Mouse (Mus musculus) liver, postnatal 0 days (tissue): ENCODE results near the gene Lipa. TPM values are rescaled to one million over a fixed set of nuclear protein-coding genes. Genes with fewer than 3 reads are reported as not detected.

Experiments
- ATAC-seq: fragments of 200-750 bp; cut with Nextera tagmentation; 2 replicates; pipeline ENCODE4 v1.8.0; 2017; ENCODE audit warnings: mild to moderate bottlenecking, moderate library complexity
- DNase-seq: peaks from one replicate; pipeline ENCODE4 v3.0.0-alpha.2; 2016
- H3K27ac ChIP-seq: fragments of 300-500 bp; sonication (generic); 2 replicates; pipeline ENCODE4 v1.5.1; 2014; ENCODE audit warnings: antibody characterized with exemption, moderate library complexity, mild to moderate bottlenecking, low read depth
- H3K27me3 ChIP-seq: fragments of 300-500 bp; sonication (generic); 2 replicates; pipeline ENCODE4 v1.6.1; 2014; ENCODE audit warnings: low read length, control low read depth, mixed read lengths; ENCODE audit not compliant: insufficient read depth
- H3K36me3 ChIP-seq: fragments of 300-500 bp; sonication (generic); replicated peaks from 2 replicates; pipeline ENCODE4 v1.6.1; 2014; ENCODE audit warnings: mild to moderate bottlenecking, control low read depth, low read length, moderate library complexity, mixed read lengths; ENCODE audit not compliant: insufficient read depth
- H3K4me1 ChIP-seq: fragments of 300-500 bp; sonication (generic); 2 replicates; pipeline ENCODE4 v1.6.1; 2014; ENCODE audit warnings: antibody characterized with exemption, mild to moderate bottlenecking, control low read depth; ENCODE audit not compliant: insufficient read depth
- H3K4me2 ChIP-seq: fragments of 300-500 bp; sonication (generic); 2 replicates; pipeline ENCODE4 v1.6.1; 2014; ENCODE audit warnings: low read depth, mild to moderate bottlenecking, low read length, moderate library complexity, mixed read lengths
- H3K4me3 ChIP-seq: fragments of 300-500 bp; sonication (generic); 2 replicates; pipeline ENCODE4 v1.5.1; 2014; ENCODE audit warnings: low read depth, low read length
- H3K9ac ChIP-seq: fragments of 300-500 bp; sonication (generic); replicated peaks from 2 replicates; pipeline ENCODE4 v1.6.1; 2014; ENCODE audit warnings: mild to moderate bottlenecking, moderate library complexity
- H3K9me3 ChIP-seq: fragments of 300-500 bp; sonication (generic); 2 replicates; pipeline ENCODE4 v1.6.1; 2016; ENCODE audit warnings: mild to moderate bottlenecking, control low read depth, low read length, mixed read lengths
- CTCF ChIP-seq: sonication (generic); IDR thresholded peaks from 2 replicates; pipeline ENCODE4 v1.5.1; 2016; ENCODE audit warnings: antibody characterized with exemption, low read depth
- EP300 ChIP-seq: IDR thresholded peaks from 2 replicates; pipeline ENCODE4 v1.6.1; 2016; ENCODE audit warnings: antibody characterized with exemption, low read depth, mild to moderate bottlenecking
- WGBS: fragments of 180-500 bp; shearing (Covaris S2); extraction: QIAGEN DNeasy Blood & Tissue Kit; methylation state at CpG from one replicate; pipeline ENCODE4 v1.1.7; 2014; ENCODE audit not compliant: insufficient replicate concordance; 5-methylcytosine and 5-hydroxymethylcytosine counted together
- polyA plus RNA-seq: library from polyadenylated mRNA; unstranded; fragments of >200 nt; fragmentation: Nextera tagmentation; extraction: Ambion mirVana; gene quantifications from 2 replicates; pipeline ENCODE4 v1.2.1, GENCODE M21; 2015

Gene Lipa
- polyA plus RNA-seq, 1 experiment from 2014 or later = 139 TPM

DNA sequence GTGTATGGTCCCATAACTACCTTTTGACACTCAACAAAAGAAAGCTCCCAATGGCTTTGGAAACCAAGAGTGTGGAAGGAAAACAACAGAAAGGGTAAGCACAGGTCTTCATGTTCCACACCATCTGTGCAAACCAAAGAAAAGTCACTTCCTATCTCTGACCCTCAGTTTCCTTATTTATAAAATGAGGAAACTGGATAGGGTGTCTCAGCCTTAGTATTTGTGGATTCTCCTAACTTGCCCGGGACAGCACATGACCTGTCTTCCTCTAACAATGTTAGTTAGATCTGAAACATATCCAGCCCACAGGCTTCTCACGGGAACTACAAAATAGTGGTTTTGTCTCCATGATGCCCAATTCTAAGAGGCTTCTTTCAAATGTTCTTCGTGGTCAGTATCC, 62.8 kb downstream of the Lipa start:
- WGBS = 35% methylated on average over 3 of the region's 3 CpGs
- no peak overlapping the region for H3K4me2 ChIP-seq
- ATAC-seq (no peak), DNase-seq (no peak)
- TF ChIP-seq EP300 (no peak), CTCF (no peak)
- no peak overlapping the region for H3K4me3 ChIP-seq
- H3K27me3 ChIP-seq = no peaks in the 10 kb centered on the region
- no peak overlapping the region for H3K27ac ChIP-seq
- no peaks in the 10 kb centered on the region for H3K36me3 ChIP-seq
- H3K4me1 ChIP-seq = no peaks in the 10 kb centered on the region
- no peaks in the 10 kb centered on the region for H3K9me3 ChIP-seq
- H3K9ac ChIP-seq = no peak overlapping the region

DNA sequence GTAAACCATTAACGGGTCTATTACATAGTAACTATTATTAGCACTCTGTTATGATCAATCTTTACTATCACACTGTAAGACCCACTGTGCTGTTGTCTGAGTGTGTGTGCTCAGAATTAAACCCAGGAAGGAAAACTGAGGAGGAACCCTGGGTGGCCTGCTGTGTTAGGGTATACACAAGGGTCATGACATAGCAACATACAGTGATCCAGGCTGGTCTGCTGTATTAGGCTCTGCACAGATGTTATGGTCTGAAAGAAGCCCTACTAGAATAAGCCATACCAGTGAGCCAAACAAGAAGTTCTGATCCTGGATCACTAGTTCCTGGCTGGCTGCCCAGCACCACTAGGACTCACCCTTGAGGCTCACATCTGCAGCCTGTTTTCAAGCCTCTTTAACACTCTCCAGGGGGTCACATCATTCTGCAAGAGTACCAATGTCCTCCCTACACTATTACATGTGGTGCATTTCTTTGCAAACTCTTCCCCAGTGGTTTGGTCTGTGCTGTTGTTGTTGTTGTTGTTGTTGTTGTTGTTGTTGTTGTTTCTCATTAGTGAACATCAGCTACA, 65.7 kb downstream of the Lipa start:
- no peaks in the 10 kb centered on the region for H3K27me3 ChIP-seq
- no peak overlapping the region for H3K9ac ChIP-seq
- no peak for TF ChIP-seq CTCF
- TF ChIP-seq EP300 = no peak
- ATAC-seq = no peak
- no peaks in the 10 kb centered on the region for H3K9me3 ChIP-seq
- H3K4me1 ChIP-seq = no peaks in the 10 kb centered on the region
- DNase-seq = no peak
- no peak overlapping the region for H3K4me2 ChIP-seq
- no peak overlapping the region for H3K4me3 ChIP-seq
- no peaks in the 10 kb centered on the region for H3K36me3 ChIP-seq
- no peak overlapping the region for H3K27ac ChIP-seq
- WGBS = 89% methylated on average over 1 of the region's 1 CpGs

DNA sequence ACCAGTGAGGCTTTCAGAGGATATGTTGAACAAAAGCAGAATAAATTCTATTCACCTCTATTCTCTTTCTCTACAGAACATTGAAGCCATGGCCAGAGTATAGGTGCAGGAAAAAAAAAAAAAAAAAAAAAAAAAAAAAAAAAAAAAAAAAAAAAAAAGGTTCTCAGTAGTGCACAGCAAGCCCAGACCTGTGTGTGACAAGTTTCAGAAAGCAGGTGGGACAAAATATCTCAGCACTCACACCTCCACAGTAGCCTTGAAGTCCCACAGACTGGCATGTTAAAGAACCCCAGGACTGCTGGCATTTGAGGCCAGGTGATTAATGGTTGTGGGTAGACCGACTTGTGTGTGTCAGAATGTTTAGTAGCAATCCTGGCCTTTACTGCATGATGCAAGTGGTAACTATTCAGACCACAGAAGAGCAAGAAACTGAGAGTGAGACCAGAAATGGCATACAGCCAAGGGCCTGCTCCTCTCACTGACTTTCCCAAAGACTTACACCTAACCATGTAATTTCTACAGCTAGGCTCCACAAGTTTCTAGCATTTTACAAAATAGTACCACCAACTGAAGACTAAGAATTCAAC, 76.4 kb downstream of the Lipa start:
- DNase-seq (no peak), ATAC-seq (no peak)
- Histone ChIP-seq H3K27me3 (no peaks in the 10 kb centered on the region), H3K4me3 (no peak overlapping the region), H3K9ac (no peak overlapping the region), H3K27ac (no peak overlapping the region), H3K9me3 (no peaks in the 10 kb centered on the region), H3K36me3 (no peaks in the 10 kb centered on the region), H3K4me2 (no peak overlapping the region), H3K4me1 (no peaks in the 10 kb centered on the region; the same call in 1 of the 2 replicates)
- TF ChIP-seq EP300 (no peak), CTCF (no peak)
- 53% methylated on average over 1 of the region's 1 CpGs for WGBS

DNA sequence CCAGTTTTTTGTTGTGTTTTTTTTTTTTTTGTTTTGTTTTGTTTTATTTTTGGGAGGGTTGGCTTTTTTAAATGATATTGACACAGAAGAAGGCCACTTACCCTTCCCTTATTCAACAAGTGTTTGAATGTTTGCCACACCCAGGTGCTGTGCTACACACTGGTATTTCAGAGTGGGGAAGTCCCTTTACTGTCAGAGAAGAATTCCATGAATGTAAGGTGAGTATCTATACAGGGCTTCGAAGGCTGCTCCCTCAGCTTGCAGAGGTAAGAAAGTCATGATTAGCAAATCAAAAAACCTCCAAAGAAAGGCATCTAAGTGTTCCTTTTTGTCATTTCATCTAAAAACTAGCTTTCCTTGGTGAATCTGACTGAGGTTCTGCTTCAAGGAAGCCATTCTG, 78.4 kb downstream of the Lipa start:
- Histone ChIP-seq H3K4me2 (no peak overlapping the region), H3K27me3 (no peaks in the 10 kb centered on the region), H3K9ac (no peak overlapping the region), H3K9me3 (no peaks in the 10 kb centered on the region), H3K36me3 (no peaks in the 10 kb centered on the region), H3K4me3 (no peak overlapping the region), H3K4me1 (no peaks in the 10 kb centered on the region; the same call in 1 of the 2 replicates), H3K27ac (no peak overlapping the region)
- ATAC-seq (no peak), DNase-seq (no peak)
- TF ChIP-seq CTCF (no peak), EP300 (no peak)
- WGBS = 71% methylated on average over 1 of the region's 1 CpGs

DNA sequence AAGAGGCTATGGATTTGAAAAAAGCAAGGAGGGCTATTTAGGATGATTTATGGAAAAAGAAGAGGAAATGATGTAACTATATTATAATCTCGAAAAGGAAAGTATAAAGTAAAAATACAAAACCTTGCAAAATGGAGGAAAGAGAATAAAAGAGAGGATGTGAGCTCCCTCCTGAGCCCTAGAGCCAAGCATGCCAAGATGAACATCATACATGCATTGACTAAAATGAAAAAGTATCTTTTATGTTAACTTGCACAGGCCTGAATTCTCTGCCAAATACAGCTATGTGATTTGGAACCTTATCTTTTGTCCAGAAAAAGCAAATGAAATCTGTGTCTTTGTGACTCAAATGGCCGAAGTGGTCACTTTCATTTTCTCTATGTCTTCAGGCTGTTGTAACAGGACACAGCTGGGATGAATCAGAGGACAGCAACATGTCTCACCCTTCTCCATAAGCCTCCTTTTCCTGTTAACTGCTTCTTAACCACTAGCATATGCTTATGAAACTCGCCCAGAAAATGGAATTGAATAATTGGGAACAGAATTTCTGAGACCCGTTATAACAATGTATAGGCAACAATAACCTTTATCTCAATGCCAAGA, 81.8 kb downstream of the Lipa start:
- ATAC-seq = no peak

DNA sequence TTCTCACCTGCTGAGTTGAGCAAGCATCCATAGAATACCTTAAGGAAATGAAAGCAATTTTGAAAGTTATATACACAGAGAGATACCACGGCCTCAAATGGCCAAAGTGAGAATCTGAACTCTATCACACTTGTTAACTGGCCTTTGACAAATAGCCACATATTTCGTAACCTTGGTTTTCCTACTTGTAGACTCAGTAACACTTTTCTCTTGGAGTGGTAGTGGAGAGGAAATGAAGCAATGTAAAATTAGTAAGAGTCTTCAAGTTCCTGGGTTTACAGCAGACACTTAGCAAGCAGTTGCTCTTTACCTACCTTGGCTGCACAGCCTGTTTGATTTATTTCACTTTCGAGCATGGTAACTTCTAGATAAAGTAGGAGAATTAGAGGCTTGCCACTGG, 82.5 kb downstream of the Lipa start:
- WGBS = 42% methylated on average over 3 of the region's 3 CpGs
- Histone ChIP-seq H3K27ac (no peak overlapping the region), H3K9ac (no peak overlapping the region), H3K4me3 (no peak overlapping the region), H3K9me3 (no peaks in the 10 kb centered on the region), H3K4me2 (peak overlapping the region; percentile 32; the same call in 1 of the 2 replicates), H3K27me3 (no peaks in the 10 kb centered on the region), H3K4me1 (peaks cover 4% of the 10 kb centered on the region; the same call in 1 of the 2 replicates), H3K36me3 (no peaks in the 10 kb centered on the region)
- no peak for TF ChIP-seq EP300
- no peak for TF ChIP-seq CTCF
- ATAC-seq = no peak
- DNase-seq = no peak

More for the DNA sequence above, 81.8 kb downstream of the Lipa start:
- no peak overlapping the region for H3K4me3 ChIP-seq
- no peaks in the 10 kb centered on the region for H3K9me3 ChIP-seq
- peaks cover 4% of the 10 kb centered on the region; the same call in 1 of the 2 replicates for H3K4me1 ChIP-seq
- 48% methylated on average over 4 of the region's 4 CpGs for WGBS
- no peak for TF ChIP-seq EP300
- TF ChIP-seq CTCF = no peak
- H3K27me3 ChIP-seq = no peaks in the 10 kb centered on the region
- H3K9ac ChIP-seq = no peak overlapping the region
- peak overlapping the region; percentile 38; the same call in 1 of the 2 replicates for H3K4me2 ChIP-seq
- no peak overlapping the region for H3K27ac ChIP-seq
- DNase-seq = no peak
- no peaks in the 10 kb centered on the region for H3K36me3 ChIP-seq

Other genes starting within 250 kb of the Lipa start
- gene Fas, start 236.8 kb downstream of the Lipa start, polyA plus RNA-seq = 37.1 and 41.9 TPM in 2 replicates
- gene Ch25h, start 52.3 kb downstream of the Lipa start, polyA plus RNA-seq = 0.07 TPM in 1 of 2 replicates, not detected in the other
- 3.5 and 3.7 TPM in 2 replicates for gene Ifit2, start 23.2 kb upstream of the Lipa start, polyA plus RNA-seq
- 10.1 and 11.7 TPM in 2 replicates for gene Ifit3, start 56.1 kb upstream of the Lipa start, polyA plus RNA-seq
- gene Ifit1bl1, start 74.5 kb upstream of the Lipa start, polyA plus RNA-seq = 0.75 TPM in 2 replicates
- gene Ifit3b, start 80.5 kb upstream of the Lipa start, polyA plus RNA-seq = 2.2 and 2.7 TPM in 2 replicates
- gene Ifit1bl2, start 113.3 kb upstream of the Lipa start, polyA plus RNA-seq = 0.12 and 0.15 TPM in 2 replicates
- gene Ifit1, start 113.4 kb upstream of the Lipa start, polyA plus RNA-seq = 6.6 and 8.4 TPM in 2 replicates
- gene Slc16a12, start 219.8 kb upstream of the Lipa start, polyA plus RNA-seq = 17.1 and 22.6 TPM in 2 replicates